Mouse (Mus musculus) neural tube, embryonic 11.5 days (tissue): ENCODE measurements around the gene Sept6. TPM values are rescaled to one million over a fixed set of nuclear protein-coding genes. Genes with fewer than 3 reads are reported as not detected.

Experiments used
- ATAC-seq: fragments of 200-750 bp; cut with Nextera tagmentation; 2 replicates; pipeline ENCODE4 v1.8.0; 2017; ENCODE audit warnings: moderate number of reproducible peaks, mild to moderate bottlenecking, moderate TSS enrichment, moderate library complexity; ENCODE audit not compliant: insufficient read depth, low FRiP score, low TSS enrichment
- DNase-seq: peaks from one replicate; pipeline ENCODE4 v3.0.0-alpha.2; 2015; ENCODE audit warnings: low spot score
- H3K27ac ChIP-seq: fragments of 300-500 bp; sonication (generic); 2 replicates; pipeline ENCODE4 v1.5.1; 2014; ENCODE audit warnings: low read depth, mild to moderate bottlenecking, low read length
- H3K27me3 ChIP-seq: fragments of 300-500 bp; sonication (generic); 2 replicates; pipeline ENCODE4 v1.6.1; 2014; ENCODE audit warnings: mild to moderate bottlenecking, low read length, mixed read lengths; ENCODE audit not compliant: control insufficient read depth, insufficient read depth
- H3K36me3 ChIP-seq: fragments of 300-500 bp; sonication (generic); 2 replicates; pipeline ENCODE4 v1.6.1; 2014; ENCODE audit warnings: mild to moderate bottlenecking, low read length, moderate library complexity, mixed read lengths; ENCODE audit not compliant: control insufficient read depth, insufficient read depth
- H3K4me1 ChIP-seq: fragments of 300-500 bp; sonication (generic); 2 replicates; pipeline ENCODE4 v1.6.1; 2014; ENCODE audit warnings: low read length, mixed read lengths; ENCODE audit not compliant: control insufficient read depth, insufficient read depth
- H3K4me2 ChIP-seq: fragments of 300-500 bp; sonication (generic); 2 replicates; pipeline ENCODE4 v1.6.1; 2014; ENCODE audit warnings: low read depth, mild to moderate bottlenecking, moderate library complexity
- H3K4me3 ChIP-seq: fragments of 300-500 bp; sonication (generic); 2 replicates; pipeline ENCODE4 v1.5.1; 2014; ENCODE audit warnings: low read depth, low read length
- H3K9ac ChIP-seq: fragments of 300-500 bp; sonication (generic); 2 replicates; pipeline ENCODE4 v1.6.1; 2014; ENCODE audit warnings: mild to moderate bottlenecking, low read length
- H3K9me3 ChIP-seq: fragments of 300-500 bp; sonication (generic); 2 replicates; pipeline ENCODE4 v1.6.1; 2016; ENCODE audit warnings: low read length; ENCODE audit not compliant: control insufficient read depth
- WGBS: fragments of 180-500 bp; shearing (Covaris S2); extraction: QIAGEN DNeasy Blood & Tissue Kit; methylation state at CpG from one replicate; pipeline ENCODE4 v1.1.7; 2014; 5-methylcytosine and 5-hydroxymethylcytosine counted together
- polyA plus RNA-seq: library from polyadenylated mRNA; unstranded; fragments of >200 nt; fragmentation: Nextera tagmentation; extraction: Ambion mirVana; gene quantifications from 2 replicates; pipeline ENCODE4 v1.2.1, GENCODE M21; 2014

Sept6 gene
- polyA plus RNA-seq, 1 experiment from 2014 or later: 59.3 TPM

DNA sequence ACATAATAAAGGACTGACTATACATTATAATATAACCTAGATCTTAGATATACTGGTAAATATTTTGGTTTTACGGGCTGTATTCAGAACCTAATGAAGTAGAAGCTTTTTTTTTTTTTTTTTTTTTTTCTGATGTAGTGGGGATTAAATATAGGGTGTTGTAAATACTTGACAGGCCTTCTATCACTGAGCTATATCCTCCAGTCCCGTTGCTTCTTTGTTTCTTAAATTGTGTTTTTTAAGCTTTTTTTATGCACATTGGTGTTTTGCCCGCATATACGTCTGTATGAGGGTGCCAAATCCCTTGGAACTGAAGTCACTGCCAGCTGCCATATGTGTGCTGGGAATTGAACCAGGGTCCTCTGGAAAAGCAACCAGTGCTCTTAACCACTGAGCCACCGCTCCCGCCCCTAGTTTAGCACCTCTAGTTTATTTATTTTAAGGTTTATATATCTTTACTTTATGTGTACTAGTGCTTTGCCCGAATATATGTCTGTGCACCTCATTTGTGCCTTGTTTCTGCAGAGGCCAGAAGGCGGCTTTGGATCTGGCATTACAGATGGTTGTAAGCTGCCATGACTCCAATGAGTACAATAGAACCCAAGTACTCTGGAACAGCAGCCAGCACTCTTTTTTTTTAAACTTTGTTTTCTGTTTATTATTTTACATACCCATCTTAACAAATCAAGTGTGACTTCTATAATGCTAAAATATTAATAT lies 126.8 kb downstream of the Sept6 start:
- Histone ChIP-seq H3K27me3 (no peaks in the 10 kb centered on the region), H3K9ac (no peak overlapping the region), H3K36me3 (no peaks in the 10 kb centered on the region), H3K4me3 (peak overlapping the region; percentile 37), H3K27ac (no peak overlapping the region), H3K9me3 (no peaks in the 10 kb centered on the region), H3K4me1 (no peaks in the 10 kb centered on the region; the same call in 1 of the 2 replicates), H3K4me2 (peak overlapping the region; percentile 20; the same call in 1 of the 2 replicates)
- ATAC-seq: peak; percentile 6; the same call in 1 of the 2 replicates
- 59% methylated on average over 8 of the region's 8 CpGs for WGBS
- DNase-seq: no peak

DNA sequence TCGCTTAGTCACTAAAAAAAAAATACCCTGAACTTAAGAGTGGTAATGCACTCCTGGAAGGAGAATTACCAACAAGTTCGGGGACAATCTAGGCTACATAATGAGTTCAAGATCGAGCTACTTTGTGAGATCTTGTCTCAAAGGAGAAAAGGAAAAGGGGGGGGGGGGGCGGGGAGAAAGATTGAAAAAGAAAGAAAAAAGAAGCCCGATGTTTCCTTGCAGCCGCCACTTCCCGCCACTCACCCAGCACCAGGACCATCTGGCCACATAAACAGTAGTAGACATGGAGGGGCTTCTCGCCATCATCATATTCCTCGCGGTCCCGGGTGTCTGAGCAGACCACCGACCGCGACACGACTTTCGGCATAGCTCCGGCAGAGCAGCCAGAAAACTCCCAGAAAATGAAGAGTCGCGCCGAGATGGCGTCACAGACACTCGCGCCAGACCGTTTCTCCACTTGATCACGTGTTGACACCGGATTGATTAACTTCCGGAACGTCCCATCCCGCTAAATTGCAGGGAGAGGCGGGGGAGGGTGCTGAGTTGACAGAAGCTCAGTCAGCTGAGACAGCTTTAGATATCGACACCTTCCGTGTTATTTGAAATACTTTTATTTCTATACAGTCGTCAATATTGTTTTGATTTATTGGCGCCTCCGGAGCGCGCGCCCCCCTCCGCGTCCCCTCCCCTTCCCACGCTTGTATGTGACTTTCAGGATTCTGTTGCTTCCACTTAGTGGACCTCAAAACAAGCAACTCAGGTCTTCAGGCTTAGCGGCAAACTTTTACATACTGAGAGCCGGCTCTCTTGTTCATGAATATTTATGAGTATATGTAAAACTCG lies 127.6 kb downstream of the Sept6 start:
- peak overlapping the region; percentile 37 for H3K4me3 ChIP-seq
- H3K27ac ChIP-seq: no peak overlapping the region
- 8% methylated on average over 41 of the region's 44 CpGs for WGBS
- H3K27me3 ChIP-seq: no peaks in the 10 kb centered on the region
- DNase-seq: peak; percentile 80
- peak overlapping the region; percentile 39 for H3K4me2 ChIP-seq
- H3K9me3 ChIP-seq: no peaks in the 10 kb centered on the region
- H3K9ac ChIP-seq: peak overlapping the region; percentile 29
- no peaks in the 10 kb centered on the region for H3K36me3 ChIP-seq
- ATAC-seq: peak; percentile 83
- no peaks in the 10 kb centered on the region; the same call in 1 of the 2 replicates for H3K4me1 ChIP-seq

Other genes starting within 250 kb of the Sept6 start
- 0.78 and 1.4 TPM in 2 replicates for gene Slc25a43, start 248.1 kb downstream of the Sept6 start, polyA plus RNA-seq
- 804 and 829 TPM in 2 replicates for gene Slc25a5, start 196.1 kb downstream of the Sept6 start, polyA plus RNA-seq
- gene Ube2a, start 117.9 kb downstream of the Sept6 start, polyA plus RNA-seq: 128 and 138 TPM in 2 replicates
- gene C330007P06Rik, start 117.7 kb downstream of the Sept6 start, polyA plus RNA-seq: 37.4 and 39.3 TPM in 2 replicates
- gene Nkrf, start 88.9 kb downstream of the Sept6 start, polyA plus RNA-seq: 7.1 and 7.8 TPM in 2 replicates
- gene Sowahd, start 57.1 kb upstream of the Sept6 start, polyA plus RNA-seq: not detected in 2 replicates
- 444 and 447 TPM in 2 replicates for gene Rpl39, start 93.6 kb upstream of the Sept6 start, polyA plus RNA-seq
- 15.1 and 18.8 TPM in 2 replicates for gene Upf3b, start 118.5 kb upstream of the Sept6 start, polyA plus RNA-seq
- 21.5 and 22.8 TPM in 2 replicates for gene Nkap, start 135.0 kb upstream of the Sept6 start, polyA plus RNA-seq
- 0.22 and 0.29 TPM in 2 replicates for gene Akap14, start 177.0 kb upstream of the Sept6 start, polyA plus RNA-seq
- gene Ndufa1, start 199.4 kb upstream of the Sept6 start, polyA plus RNA-seq: 440 and 446 TPM in 2 replicates
- gene Rnf113a1, start 199.5 kb upstream of the Sept6 start, polyA plus RNA-seq: 11.5 and 13.3 TPM in 2 replicates
- not detected in 2 replicates for gene Gm9, start 219.2 kb upstream of the Sept6 start, polyA plus RNA-seq
- gene Rhox1, start 230.5 kb upstream of the Sept6 start, polyA plus RNA-seq: not detected in 2 replicates